Mouse (Mus musculus) lung, postnatal 36 days (tissue): ENCODE data around the gene Tmem230.
"Not testable (repeated sequence)": the region's sequence is repeated elsewhere in the genome, so short reads cannot be mapped to it uniquely, and the experiment has no call there.

Experiments
- DNase-seq: peaks from one replicate; pipeline ENCODE4 v3.0.0; 2022; ENCODE audit warnings: mixed read lengths

Tmem230 gene

DNA sequence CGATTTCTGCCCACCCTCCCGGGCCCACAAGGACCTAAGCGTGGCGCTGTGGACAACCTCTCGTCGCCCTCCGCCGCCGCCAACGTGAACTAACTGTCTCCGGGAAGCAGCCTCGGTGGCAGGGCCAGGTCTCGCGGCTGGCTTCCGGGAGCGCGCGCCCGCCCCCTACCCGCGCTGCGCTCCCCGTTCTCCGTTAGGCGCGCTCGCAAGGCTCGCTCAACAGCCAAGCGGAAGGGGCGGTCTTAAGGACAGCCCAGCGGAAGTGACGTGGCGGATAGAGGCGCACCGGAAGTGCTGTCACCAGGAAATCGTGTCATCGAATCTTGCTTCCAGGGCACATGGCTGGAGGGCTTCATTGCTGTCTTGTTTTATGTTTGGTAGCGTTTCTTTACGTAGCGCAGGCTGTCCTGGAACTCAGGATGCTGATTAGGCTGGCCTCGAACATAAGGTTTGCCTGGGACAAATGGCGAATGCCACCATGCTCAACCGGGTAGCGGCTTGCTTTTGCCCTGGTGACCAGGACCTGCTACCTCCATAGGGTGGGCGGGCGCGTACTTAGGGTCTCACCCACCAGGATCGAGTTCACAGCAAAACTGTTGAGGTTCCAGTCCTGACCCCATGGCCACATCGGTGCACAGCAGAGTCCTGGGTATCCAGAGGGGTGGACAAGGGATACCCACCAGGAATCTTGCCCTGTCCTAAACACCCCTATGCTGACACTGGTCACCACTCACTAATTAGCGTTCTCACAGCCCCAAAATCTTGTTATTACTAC, at the start of gene Tmem230:
Gene Tmem230, minus strand, starts transcription at position 269 of the 775 bp plus-strand sequence.
- peak; percentile 98 for DNase-seq

DNA sequence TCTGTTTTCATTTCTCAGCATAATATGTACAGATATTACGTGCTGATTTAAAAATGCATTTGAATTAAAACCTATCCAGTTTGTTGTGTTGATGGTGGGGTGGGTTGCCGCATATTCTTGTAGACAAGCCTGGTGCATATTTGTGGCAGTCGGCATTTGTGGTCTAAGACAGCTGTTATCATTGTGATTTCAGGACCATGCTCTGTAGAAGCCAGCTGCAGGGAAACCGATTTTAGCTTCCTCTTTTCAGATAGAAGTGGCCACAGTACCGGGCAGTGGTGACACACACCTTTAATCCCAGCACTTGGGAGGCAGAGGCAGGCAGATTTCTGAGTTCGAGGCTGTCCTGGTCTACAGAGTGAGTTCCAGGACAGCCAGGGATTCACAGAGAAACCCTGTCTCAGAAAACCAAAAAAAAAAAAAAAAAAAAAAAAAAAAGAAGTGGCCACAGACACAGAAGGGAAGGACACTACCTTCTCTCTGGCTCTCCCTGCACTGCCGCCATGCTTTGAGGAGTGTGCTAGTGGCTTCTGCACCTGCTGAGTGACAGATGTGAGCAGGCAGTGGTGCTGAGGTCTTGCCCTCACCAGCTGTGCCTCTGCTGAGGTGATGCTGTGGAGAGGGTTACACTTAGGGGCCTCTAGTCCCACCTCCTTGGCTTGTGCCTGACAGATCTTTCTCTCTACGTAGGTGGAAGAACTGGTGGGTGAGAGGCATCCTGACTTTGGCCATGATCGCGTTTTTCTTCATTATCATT, 46.3 kb upstream of the Tmem230 start:
- DNase-seq, result no peak

DNA sequence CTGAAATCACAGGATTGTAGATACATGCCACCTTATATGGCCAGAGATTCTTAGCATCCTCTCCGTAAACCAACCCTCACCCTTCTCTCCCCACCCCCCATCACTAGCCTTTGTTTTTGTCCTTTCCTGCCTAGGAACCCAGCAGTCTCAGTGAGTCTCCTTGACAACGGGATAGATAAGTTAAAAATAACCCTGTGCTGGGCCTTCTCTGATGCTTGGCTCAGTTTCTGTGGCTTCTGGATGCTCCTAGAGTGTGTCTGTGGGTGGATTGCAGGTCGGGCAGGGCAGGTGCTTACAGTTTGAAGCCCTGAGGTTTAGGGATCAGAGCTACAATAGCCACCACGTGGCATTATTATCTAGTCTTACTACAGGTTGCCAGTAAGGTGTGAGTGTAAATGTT, 44.5 kb upstream of the Tmem230 start:
- no peak for DNase-seq

DNA sequence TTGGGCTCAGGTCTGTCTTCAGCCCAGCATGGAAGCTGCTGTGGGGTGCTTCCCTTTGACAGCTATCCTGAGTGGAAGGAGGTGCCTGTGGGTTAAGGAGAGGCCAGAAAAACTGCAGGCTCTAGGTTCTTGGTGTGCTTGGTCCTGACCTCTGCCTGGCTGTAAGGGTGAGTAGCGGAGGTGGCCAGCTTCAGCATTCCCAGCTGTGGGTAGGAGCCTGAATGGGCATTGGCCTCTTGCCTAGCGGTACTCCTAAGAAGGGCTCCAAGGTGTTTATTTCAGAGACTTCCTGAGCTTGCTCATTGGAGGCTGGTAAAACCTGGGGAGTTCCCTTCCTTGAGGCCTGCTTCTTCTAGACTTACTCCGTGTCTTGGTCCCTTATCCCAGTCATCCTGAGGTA, 43.7 kb upstream of the Tmem230 start:
- peak; percentile 73 for DNase-seq

DNA sequence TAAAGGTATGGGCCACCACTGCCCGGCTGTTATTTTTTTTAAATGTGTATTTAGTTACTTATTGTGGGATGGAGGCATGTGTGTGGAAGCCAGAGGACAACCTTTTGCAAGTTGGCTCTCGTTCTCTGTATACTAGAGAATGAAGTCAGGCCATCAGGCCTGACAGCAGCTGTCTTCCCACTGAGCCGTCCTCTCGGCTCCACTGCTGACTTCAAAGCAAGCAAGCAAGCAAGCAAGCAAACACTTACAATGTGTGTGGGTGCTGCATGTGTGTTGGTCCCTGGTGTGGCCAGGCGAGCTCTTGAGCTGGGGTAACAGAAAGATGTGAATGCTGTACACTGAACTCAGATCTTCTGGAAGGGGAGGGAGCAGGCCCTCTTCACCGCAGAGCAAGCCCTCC, 43.2 kb upstream of the Tmem230 start:
- no peak for DNase-seq

DNA sequence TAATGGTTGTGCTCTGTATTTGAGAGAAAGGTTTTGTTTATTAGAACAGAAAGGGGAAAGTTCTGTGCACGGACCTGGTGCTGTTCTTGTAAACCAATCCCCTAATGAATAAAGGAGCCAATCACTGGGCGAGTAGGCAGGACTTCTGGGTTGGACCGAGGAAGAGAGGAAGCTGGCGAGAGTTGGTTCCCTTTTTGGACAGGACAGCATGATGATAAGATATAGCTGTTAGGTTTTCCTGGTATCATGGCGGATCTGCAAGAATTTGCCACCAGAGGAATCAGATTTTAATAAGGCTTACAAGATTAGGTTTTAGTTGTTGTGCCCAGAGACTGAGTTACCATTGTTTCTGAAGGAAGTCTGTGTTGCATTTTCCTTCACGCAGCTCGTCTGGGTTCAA, 41.6 kb upstream of the Tmem230 start:
- not testable (repeated sequence) for DNase-seq

DNA sequence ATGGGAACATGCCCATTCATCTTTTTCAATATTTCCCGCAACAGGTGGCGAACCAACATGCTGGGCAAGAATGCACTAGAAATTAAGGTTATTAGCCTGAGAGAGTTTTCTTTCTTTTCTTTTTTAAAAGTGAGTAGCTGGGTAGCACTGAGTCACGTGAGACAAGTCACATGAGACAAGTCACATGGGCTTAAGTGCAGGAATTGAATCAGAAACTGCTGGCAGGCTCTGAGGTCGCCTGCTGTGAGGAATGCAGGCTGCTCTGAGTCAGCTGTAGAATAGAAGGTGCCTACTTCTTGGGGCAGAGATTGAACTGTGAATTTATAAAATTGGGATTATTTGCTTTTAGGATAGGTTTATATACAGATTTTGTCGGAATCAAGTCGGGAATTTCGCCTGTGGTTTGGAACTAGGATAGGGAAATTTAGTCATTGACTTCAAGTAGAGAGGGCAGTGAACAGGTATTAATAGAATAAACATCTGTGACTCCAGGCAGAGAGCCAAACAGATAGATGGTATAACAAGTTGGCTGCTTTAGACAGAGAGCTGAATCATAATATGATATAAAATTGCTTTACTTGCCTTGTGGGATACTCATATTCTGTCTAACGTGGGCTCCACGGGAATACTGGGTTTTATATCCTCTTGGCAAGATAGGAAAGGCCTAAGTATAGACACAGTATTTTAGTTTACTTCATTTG, 38.9 kb upstream of the Tmem230 start:
- no peak for DNase-seq

DNA sequence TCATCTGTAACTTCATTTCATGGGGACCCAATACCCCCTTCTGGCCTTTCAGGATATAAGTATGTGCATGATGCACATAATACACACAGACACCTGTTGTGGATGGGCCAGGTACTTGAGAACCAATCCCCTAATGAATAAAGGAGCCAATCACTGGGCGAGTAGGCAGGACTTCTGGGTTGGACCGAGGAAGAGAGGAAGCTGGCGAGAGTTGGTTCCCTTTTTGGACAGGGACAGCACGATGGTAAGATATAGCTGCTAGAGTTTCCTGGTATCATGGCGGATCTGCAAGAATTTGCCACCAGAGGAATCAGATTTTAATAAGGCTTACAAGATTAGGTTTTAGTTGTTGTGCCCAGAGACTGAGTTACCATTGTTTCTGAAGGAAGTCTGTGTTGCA, 38.1 kb upstream of the Tmem230 start:
- DNase-seq, result not testable (repeated sequence)

DNA sequence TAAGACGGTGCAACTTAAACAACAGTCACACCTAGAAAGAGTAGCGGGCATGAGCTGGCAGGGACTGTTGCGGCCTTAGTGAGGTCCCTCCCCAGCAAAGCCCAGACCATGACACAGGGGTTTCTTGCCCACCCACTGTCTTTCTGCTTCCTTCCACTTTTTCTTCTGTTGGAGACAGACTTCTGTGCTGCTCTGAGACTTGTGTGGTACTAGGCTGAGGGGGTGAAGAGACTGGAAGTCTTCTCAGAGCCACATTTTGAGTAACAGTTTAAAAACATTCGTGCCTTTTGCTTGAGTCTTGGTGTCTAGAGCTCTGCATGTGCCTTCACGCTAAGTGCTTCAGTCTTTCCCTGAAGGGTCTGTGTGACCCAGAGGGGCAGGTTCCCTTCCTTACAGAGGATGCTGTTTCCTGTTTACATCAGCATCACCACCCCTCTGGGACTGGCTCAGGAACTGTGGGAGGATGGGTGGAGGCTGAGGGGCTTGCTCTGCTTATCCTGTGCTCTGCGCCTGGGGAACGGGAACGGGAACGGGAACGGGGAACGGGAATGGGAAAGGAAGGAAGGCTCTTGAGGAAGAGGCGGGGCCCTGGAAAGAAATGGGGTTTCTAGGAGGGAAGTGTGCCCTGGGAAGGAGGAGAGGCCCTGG, 37.0 kb upstream of the Tmem230 start:
- peak; percentile 79 for DNase-seq

DNA sequence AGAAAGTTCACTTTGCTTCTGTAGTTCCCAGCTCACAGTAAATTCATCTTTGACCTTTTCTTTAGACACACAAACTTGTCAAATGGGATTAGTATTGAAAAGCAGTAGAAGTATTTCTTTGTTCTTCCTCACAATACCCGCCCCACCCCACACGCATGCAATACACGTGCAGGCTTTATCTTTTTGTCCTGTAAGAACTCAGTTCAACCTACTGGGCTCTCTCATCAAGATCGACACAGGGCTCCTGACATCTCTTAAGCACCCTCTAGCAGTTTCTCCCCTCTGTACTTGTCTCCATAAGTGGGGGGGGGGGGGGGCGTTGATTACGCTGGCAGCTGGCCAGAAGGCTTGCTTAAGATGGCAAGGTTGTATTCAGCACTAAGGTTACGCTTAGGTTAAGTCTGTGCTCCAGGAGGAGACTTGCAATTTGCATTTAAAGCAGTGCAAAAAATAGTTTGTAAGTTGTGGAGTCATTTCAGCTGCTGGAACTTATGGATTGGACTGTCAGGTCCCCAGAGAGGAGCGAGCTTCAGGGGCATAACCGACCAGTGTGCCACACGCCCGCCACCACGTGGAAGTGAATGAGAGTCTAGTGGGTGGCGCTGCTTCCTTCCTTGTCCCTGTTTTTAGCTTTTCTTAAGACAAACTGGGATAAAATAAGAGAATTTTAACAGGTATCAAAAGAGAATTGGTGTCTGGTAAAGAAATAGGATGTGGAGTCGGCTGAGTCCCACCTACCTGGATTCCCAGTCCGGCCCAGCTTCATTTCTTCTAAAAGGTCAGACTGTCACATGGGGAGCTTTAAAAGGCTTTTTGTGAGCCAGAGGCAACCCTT, 35.8 kb upstream of the Tmem230 start:
- DNase-seq, result no peak

DNA sequence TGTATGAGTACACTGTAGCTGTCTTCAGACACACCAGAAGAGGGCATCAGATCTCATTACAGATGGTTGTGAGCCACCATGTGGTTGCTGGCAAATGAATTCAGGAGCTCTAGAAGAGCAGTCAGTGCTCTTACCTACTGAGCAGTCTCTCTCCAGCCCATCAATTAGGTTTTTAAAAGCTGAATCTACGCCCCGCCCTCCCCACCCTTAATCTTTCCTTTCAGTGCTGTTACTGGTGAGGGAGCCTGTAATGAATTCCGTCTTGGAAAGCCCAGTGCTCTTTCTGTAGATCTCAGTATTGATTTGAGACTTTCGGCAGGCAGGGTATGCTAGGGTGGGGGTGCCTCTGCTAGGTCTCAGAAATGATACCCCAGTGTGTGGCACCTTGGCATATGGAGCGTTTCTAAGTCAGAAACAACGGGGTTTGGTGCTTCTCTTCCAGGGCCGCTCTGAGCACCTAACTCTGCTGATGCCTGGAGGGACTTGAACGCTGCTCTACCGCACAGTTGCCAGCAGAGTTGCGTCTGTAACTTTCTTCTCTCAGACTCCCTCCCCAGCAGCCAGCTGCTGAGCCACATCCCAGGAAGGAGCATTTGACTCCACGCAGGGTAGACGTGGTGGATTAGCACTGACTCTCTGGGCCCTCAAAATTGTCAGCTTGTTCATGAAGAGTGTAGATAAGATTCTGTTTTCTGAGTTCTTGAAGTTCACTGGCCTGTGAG, 35.0 kb upstream of the Tmem230 start:
- no peak for DNase-seq

DNA sequence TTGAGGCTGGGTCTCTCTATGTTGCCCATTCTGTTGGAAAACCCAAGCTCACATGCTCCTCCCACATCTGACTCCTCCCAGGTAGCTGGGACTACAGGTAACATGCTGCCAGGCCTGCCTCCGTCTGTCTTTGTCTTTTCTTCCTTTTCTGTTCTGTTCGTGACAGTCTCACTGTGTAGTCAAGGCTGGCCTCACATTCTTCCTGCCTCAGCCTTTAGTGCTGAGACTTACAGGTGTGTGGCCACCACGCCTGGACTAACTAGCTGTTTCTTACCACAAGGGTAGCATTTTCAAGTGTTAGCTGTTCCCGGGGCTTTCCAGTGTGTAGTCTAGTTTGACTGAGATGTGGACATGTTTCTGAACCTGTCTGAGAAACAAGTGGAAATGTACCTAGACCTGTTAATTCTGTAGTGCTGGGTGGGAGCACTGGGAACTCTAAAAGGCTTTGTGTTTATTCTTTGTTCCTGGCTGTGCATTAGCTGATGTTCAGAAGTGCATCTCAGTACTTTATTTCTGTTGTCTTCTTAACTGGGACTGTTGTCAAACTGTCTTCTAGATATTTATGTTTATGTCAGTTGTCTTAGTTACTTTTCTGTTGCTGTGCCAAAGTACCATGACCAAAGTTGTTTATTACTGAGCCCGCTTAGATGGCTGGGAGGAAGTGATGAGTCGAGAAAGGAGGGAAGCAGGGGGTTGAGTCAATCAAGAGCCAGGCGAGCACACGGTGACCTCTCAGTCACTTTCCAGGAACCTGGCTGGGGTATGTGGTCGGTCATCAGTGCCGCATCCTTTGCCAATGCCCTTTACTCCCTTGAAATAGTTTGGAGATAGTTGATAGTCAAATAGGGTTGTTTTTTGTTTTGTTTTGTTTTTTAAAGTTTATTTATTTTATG, 34.2 kb upstream of the Tmem230 start:
- DNase-seq, result peak; percentile 57

DNA sequence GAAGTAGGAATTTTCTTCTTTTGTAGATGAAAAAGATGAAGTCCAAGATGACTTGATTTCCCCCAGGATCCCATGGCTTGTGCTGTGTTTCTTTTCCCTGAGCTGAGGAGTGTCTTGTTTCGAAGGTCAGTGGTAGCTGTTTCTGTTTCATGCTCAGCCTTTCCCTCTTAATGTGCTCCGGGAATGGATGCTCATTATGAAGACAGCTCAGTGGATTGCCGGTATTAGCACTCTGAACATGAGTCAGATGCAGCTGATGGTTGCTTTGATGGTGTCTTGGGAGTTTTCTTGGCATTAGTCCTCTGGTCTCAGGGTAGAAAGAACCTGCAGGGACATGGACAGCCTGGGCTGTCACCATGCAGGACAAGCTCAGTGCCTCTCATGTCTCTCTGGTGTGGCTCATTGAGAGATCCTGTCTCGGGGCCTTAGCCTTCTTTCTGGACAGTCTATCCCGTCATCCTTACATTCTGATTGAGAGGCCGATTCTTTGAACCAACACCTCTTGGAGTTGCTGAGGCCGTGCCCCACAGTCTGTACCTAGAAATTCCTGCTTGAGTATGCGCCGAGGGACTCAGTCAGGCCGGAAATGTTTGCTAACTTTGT, 33.0 kb upstream of the Tmem230 start:
- DNase-seq, result no peak

DNA sequence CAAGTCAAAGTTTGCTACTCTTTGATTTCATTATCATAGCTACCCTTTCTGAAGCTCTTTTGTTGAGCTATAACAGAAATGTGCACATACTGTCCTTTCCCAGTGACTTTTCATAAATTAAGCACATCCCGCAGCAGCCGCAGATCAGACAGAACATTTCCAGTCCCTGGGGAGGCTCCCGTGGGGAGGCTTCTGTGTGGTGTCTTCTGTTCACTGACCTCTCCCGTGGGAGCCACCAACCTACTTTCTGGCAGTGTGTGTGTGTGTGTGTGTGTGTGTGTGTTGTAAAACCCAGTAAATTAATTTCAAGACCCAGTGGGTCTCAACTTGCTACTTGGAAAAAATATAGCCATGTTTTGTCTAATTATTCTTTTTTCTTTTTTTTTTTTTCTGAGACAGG, 32.4 kb upstream of the Tmem230 start:
- no peak for DNase-seq

DNA sequence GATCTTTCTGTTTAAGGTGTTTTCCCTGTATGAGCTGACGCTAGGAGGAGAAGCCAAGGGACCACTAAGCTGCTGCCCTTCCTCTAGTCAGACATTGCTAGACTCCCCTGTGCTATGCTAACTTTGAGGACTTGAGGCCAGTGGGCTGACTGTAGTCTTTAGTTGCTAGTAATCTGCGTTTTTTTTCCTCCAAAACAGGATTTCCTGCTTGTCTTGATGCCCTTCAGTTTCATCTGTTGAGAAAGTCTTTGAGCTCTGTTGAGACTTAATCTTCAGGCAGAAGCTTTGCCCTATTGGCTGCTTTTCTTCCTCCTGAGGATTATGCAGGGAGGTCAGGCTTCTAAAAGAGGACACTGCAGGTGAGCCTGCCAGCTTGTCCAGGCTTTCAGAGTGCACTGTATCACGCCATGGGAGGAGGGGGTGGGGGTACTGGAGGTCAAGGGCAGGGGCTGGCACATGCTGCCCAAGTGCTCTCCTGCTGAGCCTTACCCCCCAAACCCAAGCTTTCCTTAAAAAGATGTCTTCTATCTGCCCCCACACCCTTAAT, 31.8 kb upstream of the Tmem230 start:
- DNase-seq, result no peak

DNA sequence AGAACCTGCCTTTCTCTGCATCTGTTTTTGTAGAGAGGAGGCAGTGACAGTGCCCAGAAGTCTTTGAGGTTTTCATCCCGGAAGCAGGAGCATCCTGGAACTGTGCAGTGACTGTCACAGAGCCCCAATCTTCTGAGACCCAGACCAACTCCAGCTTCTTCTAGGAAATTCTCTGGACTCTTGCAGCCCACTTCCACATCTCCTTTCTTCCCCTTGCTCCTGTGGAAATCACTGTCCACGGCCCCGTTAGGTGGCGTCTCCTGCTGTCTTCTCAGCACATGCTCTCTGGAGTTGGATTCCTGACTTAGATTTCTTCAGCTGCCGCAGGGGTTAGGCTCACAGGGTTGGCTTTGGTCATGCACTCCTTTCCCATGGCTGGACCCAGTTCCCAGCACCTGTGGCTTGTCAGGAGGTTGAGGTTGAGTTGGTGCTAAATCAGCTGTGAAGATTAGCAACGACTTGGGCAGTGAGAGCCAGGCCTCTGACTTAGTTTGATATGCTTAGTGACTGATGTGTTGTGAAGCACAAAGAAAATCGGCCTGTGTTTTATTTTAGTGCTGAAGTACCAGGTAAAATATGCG, 30.8 kb upstream of the Tmem230 start:
- no peak for DNase-seq

DNA sequence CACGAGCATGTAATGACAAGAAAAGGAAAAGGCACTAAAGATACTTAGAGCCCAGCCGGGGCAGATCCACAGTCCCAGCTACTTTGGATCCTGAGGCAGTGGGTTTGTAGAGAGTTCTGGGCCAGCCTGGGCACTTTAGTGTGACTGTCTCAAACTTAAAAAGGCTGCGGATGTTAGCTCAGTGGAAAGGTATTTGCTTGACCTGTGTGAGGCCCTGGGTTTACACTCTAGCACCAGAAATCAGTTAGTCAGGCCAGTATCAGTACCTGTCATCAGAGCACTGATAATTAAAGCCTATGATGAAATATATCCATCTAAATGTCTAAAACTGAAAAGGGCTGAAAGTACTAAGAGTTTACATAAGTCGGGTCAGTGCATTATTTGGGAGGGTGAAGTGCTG, 28.6 kb upstream of the Tmem230 start:
- DNase-seq, result no peak

DNA sequence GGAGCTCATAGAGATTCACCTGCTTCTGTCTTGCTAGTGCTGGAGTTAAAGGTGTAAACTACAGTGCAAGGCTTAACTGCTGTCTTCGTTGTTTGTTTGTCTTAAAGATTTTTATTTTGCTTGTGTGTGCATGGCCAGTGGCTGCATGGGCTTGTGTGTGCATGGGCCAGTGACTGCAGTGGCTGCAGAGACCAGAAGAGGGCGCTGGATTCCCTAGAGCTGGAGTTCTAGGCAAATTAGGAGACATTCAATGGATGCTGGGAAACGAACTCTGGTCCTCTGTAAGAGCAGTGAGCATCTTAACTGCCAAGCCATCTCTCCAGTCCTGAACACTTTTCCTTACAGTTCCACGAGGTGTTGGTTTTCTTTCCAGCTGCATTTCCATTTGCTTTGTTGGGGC, 27.9 kb upstream of the Tmem230 start:
- DNase-seq, result no peak

DNA sequence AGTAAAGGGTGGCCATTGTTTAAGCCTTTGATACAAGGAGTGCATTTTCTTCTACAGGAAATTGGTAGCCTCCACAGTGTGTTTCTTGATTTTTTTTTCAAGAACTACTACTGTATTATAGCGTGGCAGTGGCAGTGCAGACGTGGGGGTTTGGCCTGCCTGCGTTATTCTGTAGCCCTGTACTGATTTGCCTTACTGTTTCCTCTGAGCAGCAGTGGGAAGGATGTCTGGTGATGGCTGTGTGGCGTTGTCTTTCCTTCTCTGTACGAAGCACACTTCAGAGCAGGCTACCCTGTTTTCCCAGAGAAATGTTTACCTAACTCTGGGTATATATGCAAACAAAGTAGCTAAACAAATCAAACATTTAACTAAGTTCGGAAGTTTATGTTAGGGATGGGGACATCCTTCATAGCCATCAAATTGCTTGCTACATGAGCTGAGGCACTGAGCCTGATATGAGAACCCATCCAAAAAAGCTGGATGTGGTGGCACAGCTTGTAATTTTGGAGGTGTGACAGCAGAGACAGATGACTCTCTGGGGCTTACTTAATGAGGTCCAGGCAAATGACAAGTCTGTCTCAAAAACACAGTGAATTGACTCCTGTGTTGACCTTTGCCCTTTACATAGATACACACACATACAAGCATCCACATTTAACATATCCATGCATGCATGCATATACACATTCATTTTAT, 25.2 kb upstream of the Tmem230 start:
- no peak for DNase-seq
